Mouse (Mus musculus) hindbrain, embryonic 15.5 days (tissue): ENCODE results near the gene Fance. TPM values are rescaled to one million over a fixed set of nuclear protein-coding genes. Genes with fewer than 3 reads are reported as not detected.
"Not testable (repeated sequence)": the region's sequence is repeated elsewhere in the genome, so short reads cannot be mapped to it uniquely, and the experiment has no call there.

Source experiments
- ATAC-seq: fragments of 200-750 bp; cut with Nextera tagmentation; 2 replicates; pipeline ENCODE4 v1.8.0; 2017; ENCODE audit warnings: low read depth, moderate number of reproducible peaks, moderate TSS enrichment; ENCODE audit not compliant: low FRiP score
- H3K27ac ChIP-seq: fragments of 300-500 bp; sonication (generic); replicated peaks from 2 replicates; pipeline ENCODE4 v1.5.1; 2015; ENCODE audit warnings: mild to moderate bottlenecking, inconsistent platforms
- H3K27me3 ChIP-seq: fragments of 300-500 bp; sonication (generic); 2 replicates; pipeline ENCODE4 v1.6.1; 2015; ENCODE audit warnings: control low read depth, inconsistent platforms
- H3K36me3 ChIP-seq: fragments of 300-500 bp; sonication (generic); 2 replicates; pipeline ENCODE4 v1.6.1; 2015; ENCODE audit warnings: control low read depth, inconsistent platforms
- H3K4me1 ChIP-seq: fragments of 300-500 bp; sonication (generic); replicated peaks from 2 replicates; pipeline ENCODE4 v1.6.1; 2015; ENCODE audit warnings: control low read depth, inconsistent platforms
- H3K4me2 ChIP-seq: fragments of 300-500 bp; sonication (generic); 2 replicates; pipeline ENCODE4 v1.6.1; 2015; ENCODE audit warnings: moderate library complexity, mild to moderate bottlenecking, inconsistent platforms
- H3K4me3 ChIP-seq: fragments of 300-500 bp; sonication (generic); 2 replicates; pipeline ENCODE4 v1.5.1; 2015; ENCODE audit warnings: mild to moderate bottlenecking, inconsistent platforms
- H3K9ac ChIP-seq: fragments of 300-500 bp; sonication (generic); 2 replicates; pipeline ENCODE4 v1.6.1; 2015; ENCODE audit warnings: inconsistent platforms
- H3K9me3 ChIP-seq: fragments of 300-500 bp; sonication (generic); 2 replicates; pipeline ENCODE4 v1.6.1; 2016; ENCODE audit warnings: control low read depth, inconsistent platforms
- WGBS: fragments of 180-500 bp; shearing (Covaris S2); methylation state at CpG from one replicate; pipeline ENCODE4 v1.1.7; 2015; 5-methylcytosine and 5-hydroxymethylcytosine counted together
- polyA plus RNA-seq: library from polyadenylated mRNA; unstranded; fragments of >200 nt; fragmentation: Nextera tagmentation; extraction: Ambion mirVana; gene quantifications from 2 replicates; pipeline ENCODE4 v1.2.1, GENCODE M21; 2015

Fance gene
- polyA plus RNA-seq, 1 experiment from 2014 or later = 25.5 TPM

- Histone ChIP-seq H3K4me3 (peak overlapping the region; percentile 79), H3K4me2 (peak overlapping the region; percentile 98), H3K4me1 (peaks cover 37% of the 10 kb centered on the region), H3K9ac (peak overlapping the region; percentile 99), H3K9me3 (no peaks in the 10 kb centered on the region), H3K36me3 (peaks cover 17% of the 10 kb centered on the region), H3K27ac (peak overlapping the region; percentile 88), H3K27me3 (no peaks in the 10 kb centered on the region)
- under 1% methylated on average over 25 of the region's 25 CpGs for WGBS
- 0 out of 2 replicates have a peak, but pooled peaks have one; percentile 31 for ATAC-seq
Measured at GRCm38 (mm10) chr17:28328946-28329345, 15.6 kb downstream of the Fance start.

GRCm38 (mm10) chr17:28329503-28330231, 16.3 kb downstream of the Fance start:
- H3K9ac ChIP-seq = peak overlapping the region; percentile 99
- 7% methylated on average over 4 of the region's 4 CpGs for WGBS
- peaks cover 37% of the 10 kb centered on the region for H3K4me1 ChIP-seq
- no peaks in the 10 kb centered on the region for H3K27me3 ChIP-seq
- H3K36me3 ChIP-seq = peaks cover 15% of the 10 kb centered on the region
- peak overlapping the region; percentile 79 for H3K4me3 ChIP-seq
- no peaks in the 10 kb centered on the region for H3K9me3 ChIP-seq
- H3K4me2 ChIP-seq = peak overlapping the region; percentile 98
- ATAC-seq = no peak
- peak overlapping the region; percentile 88; the same call in 1 of the 2 replicates for H3K27ac ChIP-seq

DNA sequence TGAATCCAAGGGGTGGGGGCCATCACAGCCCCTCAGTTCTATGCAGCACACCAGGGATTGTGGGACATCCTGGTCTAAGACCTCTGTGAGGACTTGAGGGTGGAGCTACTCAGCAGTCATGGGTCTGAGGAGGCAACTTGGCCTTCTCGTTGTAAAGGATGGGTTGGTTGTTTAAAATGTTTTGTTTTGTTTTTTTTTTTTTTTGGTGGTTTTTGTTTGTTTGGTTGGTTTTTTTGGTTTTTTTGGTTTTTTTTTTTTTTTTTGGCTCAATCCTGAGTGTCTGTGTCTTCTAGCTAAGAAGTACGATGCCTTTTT, 16.9 kb downstream of the Fance start:
- peak overlapping the region; percentile 99 for H3K9ac ChIP-seq
- no peaks in the 10 kb centered on the region for H3K27me3 ChIP-seq
- 67% methylated on average over 2 of the region's 2 CpGs for WGBS
- H3K9me3 ChIP-seq = no peaks in the 10 kb centered on the region
- H3K4me2 ChIP-seq = peak overlapping the region; percentile 98
- H3K4me1 ChIP-seq = peaks cover 37% of the 10 kb centered on the region
- H3K4me3 ChIP-seq = peak overlapping the region; percentile 79
- H3K36me3 ChIP-seq = peaks cover 15% of the 10 kb centered on the region
- H3K27ac ChIP-seq = no peak overlapping the region
- ATAC-seq = no peak

DNA sequence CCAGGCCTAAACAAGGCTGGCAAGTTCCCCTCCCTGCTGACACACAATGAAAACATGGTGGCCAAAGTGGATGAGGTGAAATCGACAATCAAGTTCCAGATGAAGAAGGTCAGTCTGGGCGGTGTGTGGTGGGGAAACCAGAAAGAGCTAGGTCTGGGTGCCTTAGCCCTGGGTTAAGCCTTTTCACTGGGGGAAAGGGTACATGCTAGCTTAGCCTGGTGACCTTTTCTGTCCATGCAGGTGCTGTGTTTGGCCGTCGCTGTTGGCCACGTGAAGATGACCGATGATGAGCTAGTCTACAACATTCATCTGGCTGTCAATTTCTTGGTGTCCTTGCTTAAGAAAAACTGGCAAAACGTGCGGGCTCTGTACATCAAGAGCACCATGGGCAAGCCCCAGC, 17.3 kb downstream of the Fance start:
- not testable (repeated sequence) for H3K9me3 ChIP-seq, H3K9ac ChIP-seq, H3K4me2 ChIP-seq, H3K27me3 ChIP-seq, H3K27ac ChIP-seq, ATAC-seq, H3K4me3 ChIP-seq
- peaks cover 15% of the 10 kb centered on the region for H3K36me3 ChIP-seq
- H3K4me1 ChIP-seq = peaks cover 37% of the 10 kb centered on the region
- 68% methylated on average over 8 of the region's 8 CpGs for WGBS

DNA sequence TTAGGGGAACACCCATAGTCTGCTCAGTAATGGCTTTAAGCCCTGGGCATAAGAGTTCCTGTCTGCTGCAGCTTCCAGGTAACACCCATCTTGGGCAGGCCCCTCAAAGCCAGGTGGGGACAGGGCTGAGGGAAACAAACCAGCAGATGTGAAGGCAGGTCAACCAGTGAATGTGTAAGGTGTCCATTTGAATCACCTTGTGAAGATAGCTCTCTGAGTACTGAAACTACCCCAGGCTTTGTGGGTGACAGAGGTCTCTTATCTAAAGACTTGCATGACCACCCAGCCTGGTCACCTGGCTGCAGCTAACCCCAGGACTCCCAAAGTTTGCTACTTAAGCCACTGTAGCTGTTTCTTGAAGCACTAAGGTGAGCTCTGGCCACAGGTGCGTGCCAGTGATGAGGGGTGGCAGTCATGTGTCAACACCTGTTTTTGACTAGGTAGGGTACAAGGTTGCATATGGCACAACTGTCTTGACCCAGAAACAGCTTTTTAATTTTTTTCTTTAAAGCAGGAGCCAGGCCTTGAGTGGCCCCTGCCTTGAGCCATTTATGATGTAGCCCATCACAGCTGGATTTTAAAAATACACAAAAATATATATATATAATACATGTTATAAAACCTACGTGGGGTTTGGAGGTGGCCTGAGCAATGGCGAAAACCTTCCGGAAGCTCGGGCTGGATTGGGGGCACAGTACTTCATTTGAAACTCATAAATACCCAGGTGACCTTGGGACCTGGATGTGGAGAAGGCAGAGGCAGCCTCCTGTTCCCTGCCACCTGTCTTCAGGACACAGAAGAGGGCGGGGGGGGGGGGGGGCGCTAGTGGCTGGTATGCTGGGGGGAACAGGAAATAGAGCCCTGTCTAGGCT, 18.2 kb downstream of the Fance start:
- no peaks in the 10 kb centered on the region for H3K9me3 ChIP-seq
- no peaks in the 10 kb centered on the region for H3K27me3 ChIP-seq
- no peak overlapping the region for H3K9ac ChIP-seq
- H3K4me1 ChIP-seq = peaks cover 37% of the 10 kb centered on the region
- H3K4me3 ChIP-seq = no peak overlapping the region
- ATAC-seq = no peak
- H3K27ac ChIP-seq = no peak overlapping the region
- peaks cover 15% of the 10 kb centered on the region for H3K36me3 ChIP-seq
- no peak overlapping the region for H3K4me2 ChIP-seq
- WGBS = 40% methylated on average over 6 of the region's 7 CpGs

DNA sequence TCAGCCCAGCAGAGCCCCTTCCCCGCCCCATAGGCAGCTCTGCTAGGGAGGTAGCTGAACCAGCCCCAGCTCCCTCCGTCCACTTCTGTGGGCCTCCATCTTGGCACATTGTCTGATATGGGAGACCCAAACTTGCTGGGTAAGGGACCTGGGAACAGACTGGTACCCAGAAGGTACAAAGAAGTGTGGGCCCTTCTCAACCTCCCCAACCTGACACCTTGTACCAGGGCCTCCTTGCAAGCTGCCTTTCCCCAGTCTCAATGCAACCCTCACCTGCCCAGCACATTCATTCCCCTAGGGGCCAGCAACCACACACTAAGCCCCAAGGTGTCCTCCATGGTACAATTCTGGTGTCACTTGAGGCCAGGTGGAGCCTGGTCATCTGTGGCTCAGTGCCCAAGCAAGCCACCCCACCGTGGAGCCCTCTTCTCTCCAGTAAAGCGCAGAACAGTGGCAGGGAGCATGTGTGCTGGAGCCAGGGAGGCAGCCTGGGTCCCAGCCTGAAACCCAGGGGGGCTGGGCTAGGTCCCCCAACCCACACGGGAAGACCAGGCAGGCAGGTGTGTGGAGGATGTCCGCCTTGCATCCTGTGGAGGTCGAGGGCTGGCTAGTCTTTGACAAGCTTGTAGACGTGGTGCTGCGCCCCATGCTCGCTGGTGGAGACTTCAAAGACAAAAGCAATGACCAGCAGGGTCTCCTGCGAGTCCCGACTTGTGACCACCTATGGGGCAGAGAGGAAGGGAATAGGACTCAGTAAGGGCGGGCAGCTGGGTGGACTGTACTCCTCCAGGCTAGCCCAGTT, 19.0 kb downstream of the Fance start:
- Histone ChIP-seq H3K9me3 (no peaks in the 10 kb centered on the region), H3K36me3 (peaks cover 15% of the 10 kb centered on the region), H3K27ac (no peak overlapping the region), H3K4me2 (no peak overlapping the region), H3K27me3 (no peaks in the 10 kb centered on the region), H3K4me3 (no peak overlapping the region), H3K4me1 (peaks cover 36% of the 10 kb centered on the region), H3K9ac (no peak overlapping the region)
- WGBS = 42% methylated on average over 13 of the region's 13 CpGs
- no peak for ATAC-seq

DNA sequence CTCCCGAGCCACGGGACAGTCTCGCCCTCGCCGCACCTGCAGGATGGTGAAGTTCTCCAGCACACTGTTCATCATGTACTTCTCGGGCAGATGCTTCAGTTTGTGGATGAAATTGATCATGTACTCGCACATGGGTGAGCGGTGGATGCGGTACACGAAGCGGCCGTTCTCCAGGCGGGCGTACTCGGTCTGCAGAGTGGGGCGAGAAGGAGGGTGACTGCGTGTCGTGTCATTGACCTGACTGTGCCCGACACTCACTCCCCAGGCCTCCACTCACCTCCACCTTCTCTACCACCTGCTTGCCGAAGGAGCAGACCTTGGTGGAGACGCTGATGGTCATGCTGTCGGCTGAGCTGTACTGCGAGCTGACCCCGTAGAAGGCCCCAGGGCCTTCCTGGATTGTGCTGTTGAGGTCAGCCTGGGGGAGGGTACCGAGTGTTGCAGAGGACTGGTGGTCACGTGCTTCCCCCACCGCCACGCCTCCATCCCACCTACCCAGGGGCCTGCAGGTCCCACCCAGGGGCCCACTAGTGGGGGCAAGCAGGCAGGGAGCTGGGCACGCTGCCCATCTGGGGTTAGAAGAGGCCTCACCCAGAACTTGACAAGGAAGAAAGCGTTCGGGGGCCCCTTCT, 19.7 kb downstream of the Fance start:
- H3K27me3 ChIP-seq = no peaks in the 10 kb centered on the region
- no peak for ATAC-seq
- H3K4me1 ChIP-seq = peaks cover 29% of the 10 kb centered on the region
- 63% methylated on average over 31 of the region's 31 CpGs for WGBS
- H3K4me3 ChIP-seq = no peak overlapping the region
- no peak overlapping the region for H3K9ac ChIP-seq
- no peaks in the 10 kb centered on the region for H3K9me3 ChIP-seq
- no peak overlapping the region for H3K27ac ChIP-seq
- peaks cover 15% of the 10 kb centered on the region for H3K36me3 ChIP-seq
- peak overlapping the region; percentile 35 for H3K4me2 ChIP-seq

DNA sequence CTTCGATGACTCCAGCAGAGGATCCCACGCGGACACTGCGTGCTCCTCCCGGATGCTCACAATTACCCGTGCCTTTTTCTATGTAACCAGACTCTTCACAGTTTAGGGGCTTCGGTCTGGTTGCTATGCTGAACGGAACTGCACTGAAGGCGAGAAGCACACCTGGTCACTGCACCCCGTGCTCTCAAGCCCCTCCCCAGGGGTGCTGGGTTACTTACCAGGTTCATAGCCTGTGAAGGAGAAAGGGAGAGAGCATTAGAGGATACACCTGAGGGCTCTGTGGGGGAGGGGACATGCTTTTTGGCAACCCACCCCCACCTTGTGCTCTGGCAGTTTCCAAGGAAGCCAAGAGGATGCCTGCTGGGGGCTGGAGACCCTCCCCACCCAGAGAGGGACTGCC, 21.9 kb downstream of the Fance start:
- Histone ChIP-seq H3K4me1 (peaks cover 13% of the 10 kb centered on the region; the same call in 1 of the 2 replicates), H3K9ac (no peak overlapping the region), H3K36me3 (peaks cover 10% of the 10 kb centered on the region), H3K27me3 (no peaks in the 10 kb centered on the region), H3K4me3 (no peak overlapping the region), H3K4me2 (no peak overlapping the region), H3K9me3 (no peaks in the 10 kb centered on the region), H3K27ac (no peak overlapping the region)
- 81% methylated on average over 10 of the region's 10 CpGs for WGBS
- ATAC-seq = no peak

- WGBS = 94% methylated on average over 7 of the region's 7 CpGs
- H3K4me1 ChIP-seq = peaks cover 18% of the 10 kb centered on the region
- no peaks in the 10 kb centered on the region for H3K9me3 ChIP-seq
- H3K4me3 ChIP-seq = no peak overlapping the region
- no peak overlapping the region for H3K4me2 ChIP-seq
- no peaks in the 10 kb centered on the region for H3K36me3 ChIP-seq
- no peak overlapping the region for H3K9ac ChIP-seq
- no peak for ATAC-seq
- H3K27ac ChIP-seq = no peak overlapping the region
- no peaks in the 10 kb centered on the region for H3K27me3 ChIP-seq
Measured at GRCm38 (mm10) chr17:28337547-28337946, 24.2 kb downstream of the Fance start.

DNA sequence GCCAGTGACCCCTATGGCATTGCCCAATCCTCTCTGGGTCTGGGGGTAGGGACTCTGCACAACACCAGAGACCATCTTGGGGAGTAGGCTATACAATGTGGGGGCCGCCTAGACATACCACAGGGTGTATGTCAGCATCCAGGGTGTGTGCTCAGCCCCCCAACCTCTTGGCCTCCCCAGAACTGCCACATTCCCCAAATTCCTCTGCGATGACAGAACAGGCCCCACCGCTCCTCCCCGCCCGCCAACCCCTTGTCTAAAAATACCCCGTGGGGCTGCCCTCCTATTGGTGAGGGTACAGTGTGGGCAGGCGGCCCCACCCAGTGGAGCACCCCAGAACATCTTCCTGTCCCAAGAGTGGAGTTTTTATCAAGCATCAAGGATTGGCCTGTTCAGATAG, 27.3 kb downstream of the Fance start:
- Histone ChIP-seq H3K36me3 (no peaks in the 10 kb centered on the region), H3K4me3 (no peak overlapping the region), H3K9me3 (no peaks in the 10 kb centered on the region), H3K27me3 (no peaks in the 10 kb centered on the region; the same call in 1 of the 2 replicates), H3K4me1 (peaks cover 14% of the 10 kb centered on the region), H3K4me2 (peak overlapping the region; percentile 54), H3K9ac (no peak overlapping the region; the same call in 1 of the 2 replicates), H3K27ac (no peak overlapping the region)
- ATAC-seq = 0 out of 2 replicates have a peak, but pooled peaks have one; percentile 21
- 76% methylated on average over 7 of the region's 7 CpGs for WGBS

GRCm38 (mm10) chr17:28341091-28341490, 27.8 kb downstream of the Fance start:
- whole genome bisulfite sequencing = 7% methylated on average over 26 of the region's 26 CpGs
- peak; percentile 67 for ATAC-seq

More at GRCm38 (mm10) chr17:28341091-28341490, 27.8 kb downstream of the Fance start:
- H3K36me3 ChIP-seq = no peaks in the 10 kb centered on the region
- no peaks in the 10 kb centered on the region for H3K9me3 ChIP-seq
- H3K9ac ChIP-seq = peak overlapping the region; percentile 18; the same call in 1 of the 2 replicates
- H3K4me1 ChIP-seq = peaks cover 19% of the 10 kb centered on the region
- H3K27me3 ChIP-seq = no peaks in the 10 kb centered on the region; the same call in 1 of the 2 replicates
- H3K27ac ChIP-seq = no peak overlapping the region
- peak overlapping the region; percentile 18 for H3K4me3 ChIP-seq
- H3K4me2 ChIP-seq = peak overlapping the region; percentile 54
